Mouse (Mus musculus) c-Kit-positive CD71-negative TER-119-negative erythroid progenitor cells, embryonic 14.5 days (primary cell): ENCODE results near the gene Slc9b1.

Experiments used
- DNase-seq: peaks from one replicate; pipeline ENCODE4 v3.0.0-alpha.2; 2013; ENCODE audit warnings: low read depth

Gene Slc9b1

GRCm38 (mm10) chr3:135379868-135380267 is 32.0 kb downstream of the Slc9b1 start:
- no peak for DNase-seq

DNA sequence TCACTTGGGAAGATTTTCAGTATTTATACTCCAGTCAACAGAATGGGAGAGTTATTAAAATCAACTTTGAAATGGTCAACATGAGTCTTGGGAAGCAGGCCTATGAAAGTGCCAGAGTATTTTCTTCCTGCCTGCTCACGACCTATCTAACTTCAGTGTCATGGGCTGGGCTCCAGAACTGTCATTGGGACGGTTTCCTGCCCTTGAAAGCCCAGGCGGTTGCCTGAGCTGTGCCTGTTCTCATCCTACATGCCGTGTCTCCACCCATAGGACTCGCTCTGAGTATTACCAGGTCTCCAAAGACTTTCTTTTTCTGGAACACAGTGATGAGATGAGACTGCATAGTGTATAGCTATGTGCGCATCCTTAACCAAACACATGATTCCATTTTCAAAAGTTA is 45.4 kb downstream of the Slc9b1 start:
- DNase-seq: no peak

DNA sequence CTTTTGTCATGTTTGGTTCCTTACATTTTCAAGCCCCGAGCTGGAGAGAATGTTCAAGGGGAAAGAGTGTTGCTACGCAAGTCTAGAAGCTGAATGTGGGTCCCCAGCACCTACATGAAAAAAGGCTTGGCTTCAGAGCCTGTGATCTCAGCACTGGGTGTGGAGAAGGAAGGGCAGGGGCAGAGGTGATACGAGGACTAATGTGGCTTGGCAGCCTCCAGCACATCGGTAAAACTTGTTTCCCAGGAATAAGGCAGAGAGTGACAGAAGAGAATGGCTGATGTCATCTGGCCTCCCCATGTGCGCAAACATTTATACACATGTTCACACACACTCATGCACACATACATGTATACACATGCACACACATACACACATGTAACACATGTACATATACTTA is 47.3 kb downstream of the Slc9b1 start:
- no peak for DNase-seq

DNA sequence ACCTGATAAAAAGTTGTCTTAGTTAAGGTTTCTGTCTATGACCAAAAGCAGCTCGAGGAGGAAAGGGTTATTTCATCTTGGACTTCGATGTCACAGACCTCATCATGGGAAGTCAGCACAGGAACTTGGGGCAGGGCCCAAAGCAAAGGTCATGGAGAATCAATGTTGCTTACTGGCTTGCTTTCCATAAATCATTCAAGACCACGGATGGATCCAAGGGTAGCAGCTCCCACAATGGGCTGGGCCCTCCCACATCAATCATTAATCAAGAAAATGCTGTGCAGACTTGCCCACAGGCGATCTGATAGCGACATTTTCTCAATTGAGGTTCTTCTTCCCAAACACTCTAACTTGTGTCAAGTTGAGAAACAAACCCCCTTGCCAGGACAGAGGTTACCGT is 48.3 kb downstream of the Slc9b1 start:
- DNase-seq: no peak

- DNase-seq: no peak
These were observed 49.3 kb downstream of the Slc9b1 start for GRCm38 (mm10) chr3:135397112-135397511.

DNA sequence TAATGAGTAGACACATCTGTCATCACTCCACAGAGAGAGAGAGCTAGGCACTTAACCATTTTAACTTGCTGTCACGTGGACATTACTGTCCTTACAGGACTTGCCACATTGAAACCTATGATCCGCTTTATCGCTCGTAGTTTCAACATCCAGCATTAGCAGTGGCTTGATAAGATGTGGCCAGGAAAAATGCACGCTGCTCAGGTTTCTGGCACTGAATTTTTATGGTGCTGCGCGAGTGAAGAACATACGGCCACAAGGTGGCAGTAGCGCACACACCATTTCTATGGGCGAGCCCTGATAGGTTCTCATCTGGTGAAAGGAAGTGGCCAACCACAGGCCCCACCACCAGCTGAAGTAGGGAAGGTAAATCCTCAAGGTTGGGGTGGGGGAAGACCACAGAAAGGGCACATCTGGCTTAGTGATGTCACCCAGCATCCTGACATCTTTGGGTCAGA is 54.4 kb downstream of the Slc9b1 start:
- DNase-seq: peak; percentile 87

DNA sequence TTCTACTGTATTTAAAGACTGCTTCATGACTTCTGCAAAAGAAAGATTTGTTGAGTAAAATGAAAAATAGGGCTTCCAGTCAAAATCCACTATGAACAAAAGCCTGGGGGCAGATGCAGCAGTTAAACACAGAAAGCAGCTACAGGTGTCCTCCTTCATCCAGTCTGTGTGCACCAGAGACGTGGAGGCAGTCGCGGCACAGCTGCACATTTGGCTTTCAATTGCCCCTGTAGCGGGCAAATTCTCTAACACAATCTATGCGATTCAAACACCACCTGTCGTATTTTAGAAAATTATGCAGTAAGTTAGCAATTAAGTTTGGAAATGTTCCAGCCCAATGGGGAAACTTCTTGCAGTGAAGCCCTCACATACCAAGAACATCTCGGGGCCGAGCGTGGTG is 55.4 kb downstream of the Slc9b1 start:
- DNase-seq: no peak

GRCm38 (mm10) chr3:135403856-135404255 is 56.0 kb downstream of the Slc9b1 start:
- no peak for DNase-seq

GRCm38 (mm10) chr3:135404599-135404998 is 56.8 kb downstream of the Slc9b1 start:
- DNase-seq: no peak

- no peak for DNase-seq
These were observed 59.5 kb downstream of the Slc9b1 start for GRCm38 (mm10) chr3:135407351-135407750.

- DNase-seq: no peak
These were observed 61.4 kb downstream of the Slc9b1 start for GRCm38 (mm10) chr3:135409219-135409618.

GRCm38 (mm10) chr3:135411056-135411455 is 63.2 kb downstream of the Slc9b1 start:
- DNase-seq: no peak

- DNase-seq: no peak
These were observed 64.0 kb downstream of the Slc9b1 start for GRCm38 (mm10) chr3:135411824-135412223.

DNA sequence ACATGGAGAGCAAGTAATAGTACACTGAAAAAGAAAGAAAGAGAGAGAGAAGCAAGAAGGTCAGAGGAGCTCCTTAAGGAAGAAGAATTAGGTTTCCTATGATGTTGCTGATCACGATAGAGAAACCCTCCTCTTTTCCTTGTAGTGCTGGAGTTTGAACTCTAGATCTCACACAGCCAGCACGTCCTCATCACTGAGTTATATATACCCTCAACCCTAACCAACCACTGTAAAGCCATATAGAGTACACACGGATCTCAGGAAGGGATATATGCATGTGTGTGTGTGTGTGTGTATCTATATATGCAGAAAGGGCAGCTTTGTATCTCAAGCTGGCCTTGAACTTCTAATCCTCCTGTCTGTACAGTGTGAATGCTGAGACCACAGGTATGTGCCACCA is 69.4 kb downstream of the Slc9b1 start:
- DNase-seq: no peak

- DNase-seq: no peak
These were observed 70.0 kb downstream of the Slc9b1 start for GRCm38 (mm10) chr3:135417799-135418198.

GRCm38 (mm10) chr3:135420542-135421309 is 72.9 kb downstream of the Slc9b1 start:
- DNase-seq: no peak

DNA sequence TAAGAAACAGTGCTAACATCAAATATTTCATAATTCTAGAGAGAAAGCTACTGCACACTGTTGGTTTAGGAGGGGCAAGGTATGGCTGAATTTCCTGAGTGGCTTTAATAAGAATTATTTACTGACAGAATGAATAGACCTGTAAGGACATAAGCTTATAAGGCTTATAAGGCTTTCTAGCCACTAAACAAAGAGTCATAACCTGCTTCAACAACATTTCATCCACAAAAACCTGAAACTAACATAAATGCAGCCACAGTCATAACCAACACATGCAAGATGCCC is 73.4 kb downstream of the Slc9b1 start:
- no peak for DNase-seq

DNA sequence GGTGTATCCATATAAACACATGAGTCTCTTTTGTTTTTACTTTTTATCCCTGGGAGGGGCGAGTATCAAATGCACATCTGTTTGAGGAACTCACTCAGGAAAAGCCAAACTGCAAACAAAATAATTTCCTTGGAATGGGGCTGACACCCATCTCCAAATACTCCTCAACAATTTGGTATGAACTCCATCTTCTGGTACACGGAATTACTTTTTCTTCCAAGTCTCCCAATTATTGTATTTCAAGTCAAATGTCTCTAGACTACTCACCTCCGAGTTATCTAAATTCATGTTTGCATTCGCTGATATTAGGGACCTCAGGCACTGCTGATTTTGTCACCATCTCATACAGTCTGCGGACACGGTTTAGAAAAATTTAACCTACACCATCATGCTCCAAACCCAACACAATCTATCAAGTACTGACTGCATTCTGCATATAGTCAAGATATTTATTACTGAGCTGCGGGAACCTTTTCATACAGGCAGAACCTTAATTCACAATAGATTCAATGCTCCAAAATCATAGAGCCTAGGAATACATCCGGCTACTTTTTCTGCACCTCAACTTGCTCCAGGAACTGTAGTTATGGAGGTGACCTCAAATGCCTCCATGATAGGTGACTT is 74.5 kb downstream of the Slc9b1 start:
- no peak for DNase-seq

- peak; percentile 64 for DNase-seq
These were observed 75.2 kb downstream of the Slc9b1 start for GRCm38 (mm10) chr3:135422856-135423607.

DNA sequence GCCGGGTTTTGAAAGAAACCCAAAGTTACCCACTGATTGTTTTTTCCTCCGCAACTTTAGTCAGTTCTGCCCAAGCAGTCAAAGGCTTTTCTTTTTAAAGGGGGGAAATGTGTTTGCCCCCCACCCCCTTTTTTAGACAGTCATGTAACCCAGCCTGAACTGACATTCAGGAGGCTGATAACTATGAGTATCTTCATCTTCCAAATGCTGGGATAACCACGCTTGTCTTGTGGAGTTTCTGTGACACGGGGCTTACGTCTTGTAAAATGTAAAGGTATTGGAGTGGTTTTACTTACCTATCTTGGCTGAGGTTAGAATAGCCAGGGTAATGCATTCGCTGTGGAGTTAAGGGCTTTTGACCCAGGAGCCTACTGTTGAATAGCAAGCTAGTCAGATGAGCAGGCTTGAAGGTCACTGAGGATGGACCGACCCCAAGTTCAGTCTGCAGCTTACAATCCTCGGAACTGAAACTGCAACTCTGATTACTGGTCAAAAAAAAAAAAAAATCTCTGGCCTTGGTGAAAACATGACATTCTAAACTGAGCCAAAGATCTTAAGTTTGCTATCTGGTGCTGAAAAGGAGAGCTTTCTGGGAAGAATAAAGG is 75.9 kb downstream of the Slc9b1 start, which contains the start of gene Cisd2:
Gene Cisd2 (minus strand): TSS at position 318 of the 605 bp plus-strand sequence.
- DNase-seq: no peak

DNA sequence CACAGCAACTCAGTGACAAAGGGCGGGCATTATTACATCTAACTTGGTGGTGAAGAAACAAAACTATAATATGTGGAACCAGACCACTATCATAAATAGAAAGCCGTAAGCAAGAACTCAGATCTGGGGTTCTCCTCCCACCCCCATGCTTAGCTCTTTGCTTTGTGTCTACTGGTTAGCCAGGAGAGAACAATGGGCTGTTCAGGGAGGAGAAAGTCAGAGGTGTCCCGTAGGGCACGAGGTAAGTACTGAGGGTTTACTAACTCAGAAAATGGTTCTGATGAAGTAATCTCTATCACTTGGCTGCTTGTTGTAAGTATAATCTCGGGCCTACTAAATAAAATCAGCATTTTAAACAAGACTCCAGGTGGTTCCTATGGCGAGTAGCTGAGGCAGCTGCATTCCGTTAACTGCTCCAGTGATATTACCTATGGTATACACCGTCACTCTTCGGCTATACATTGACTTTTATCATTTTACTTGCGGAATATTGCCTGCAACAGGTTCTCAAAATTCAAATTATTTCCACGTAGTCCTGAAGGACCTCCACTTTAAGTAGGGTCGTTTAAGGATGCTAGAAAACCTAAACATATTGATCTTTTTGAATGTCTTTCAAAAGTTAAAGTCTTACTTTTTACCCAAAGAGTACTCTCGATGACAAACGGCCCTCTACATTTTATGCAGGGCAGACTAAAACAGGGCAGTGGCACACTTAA is 89.2 kb downstream of the Slc9b1 start:
- DNase-seq: no peak
